Mouse (Mus musculus): ENCODE data around the gene Chd6. TPM values are rescaled to one million over a fixed set of nuclear protein-coding genes. Genes with fewer than 3 reads are reported as not detected.

Gene Chd6
- polyA plus RNA-seq, 1 experiment from 2014 or later = 8.3 TPM

DNA sequence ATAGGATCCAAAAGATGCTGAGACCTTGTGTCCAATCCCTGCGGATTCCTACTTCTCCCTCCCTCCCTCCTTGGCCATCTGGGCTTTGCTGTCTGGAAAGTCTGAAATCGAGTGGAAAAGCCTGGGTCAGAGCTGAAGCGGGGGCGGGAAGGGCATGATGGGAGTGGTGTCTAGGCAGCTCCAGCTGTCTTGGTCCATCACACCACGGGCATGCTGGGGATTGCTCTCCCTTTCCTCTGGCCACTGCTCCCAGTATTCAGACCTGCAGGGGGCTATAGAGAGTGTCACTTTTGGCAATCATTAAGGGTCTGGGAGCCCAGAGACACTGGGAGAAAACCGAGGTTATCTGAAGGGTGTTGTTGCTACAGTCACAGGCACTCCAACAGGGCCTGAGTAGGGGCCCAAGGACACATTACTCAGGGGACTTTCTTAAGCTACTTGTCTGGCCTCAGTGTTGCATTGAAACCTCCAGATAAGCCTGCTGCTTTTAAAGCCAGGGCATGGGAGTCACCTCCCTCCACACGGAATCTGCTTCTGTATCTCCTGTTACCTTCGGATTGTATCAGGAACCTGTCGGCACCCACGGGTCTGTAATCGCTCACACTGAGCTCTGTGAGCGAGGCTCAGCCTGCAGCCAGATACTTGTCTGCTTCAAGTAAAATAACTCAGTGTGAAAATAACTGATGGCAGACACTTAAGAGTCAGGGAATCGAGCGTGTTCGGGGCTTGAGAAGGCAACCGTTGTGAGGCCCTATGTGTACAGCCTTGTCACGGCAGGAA is 167.8 kb downstream of the Chd6 start:
- no peak overlapping the region for H3K4me3 ChIP-seq
- WGBS (ENCODE audit: insufficient replicate concordance) = 59% methylated on average over 17 of the region's 17 CpGs
- no peaks in the 10 kb centered on the region; the same call in 1 of the 2 replicates for H3K36me3 ChIP-seq
- peaks cover 1% of the 10 kb centered on the region; the same call in 1 of the 2 replicates for H3K27me3 ChIP-seq (replicated peaks)
- no peak for ATAC-seq
- H3K4me2 ChIP-seq = no peak overlapping the region
- H3K9me3 ChIP-seq (replicated peaks) = no peaks in the 10 kb centered on the region
- H3K27ac ChIP-seq = no peak overlapping the region
- H3K4me1 ChIP-seq = no peaks in the 10 kb centered on the region
- H3K9ac ChIP-seq = no peak overlapping the region

DNA sequence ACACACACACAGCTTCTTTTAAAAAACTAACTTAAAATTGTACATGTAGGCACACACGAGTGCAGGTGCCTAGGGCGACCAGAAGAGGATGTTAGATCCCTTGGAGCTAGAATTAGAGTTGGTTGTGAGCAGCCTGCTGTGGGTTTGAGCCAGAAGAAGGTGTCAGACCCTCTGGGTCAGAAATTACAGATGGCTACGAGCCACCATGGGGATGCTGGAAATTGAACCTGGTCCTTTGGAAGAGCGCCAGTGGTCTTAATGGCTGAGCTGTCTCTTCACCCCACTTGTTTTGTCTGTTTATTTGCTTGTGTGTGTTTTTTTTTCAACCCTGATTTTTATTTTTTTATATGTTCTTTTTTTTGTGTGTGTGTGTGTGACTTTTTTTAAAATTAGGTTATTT is 174.4 kb downstream of the Chd6 start:
- no peaks in the 10 kb centered on the region for H3K4me1 ChIP-seq
- no peaks in the 10 kb centered on the region for H3K9me3 ChIP-seq (replicated peaks)
- WGBS (ENCODE audit: insufficient replicate concordance) = 72% methylated on average over 4 of the region's 4 CpGs
- no peaks in the 10 kb centered on the region for H3K36me3 ChIP-seq
- H3K4me3 ChIP-seq = no peak overlapping the region
- H3K27me3 ChIP-seq (replicated peaks) = peaks cover 6% of the 10 kb centered on the region; the same call in 1 of the 2 replicates
- no peak overlapping the region for H3K27ac ChIP-seq
- H3K9ac ChIP-seq = no peak overlapping the region
- no peak for ATAC-seq
- H3K4me2 ChIP-seq = no peak overlapping the region

GRCm38 (mm10) chr2:160933890-160934289 is 175.0 kb downstream of the Chd6 start:
- Histone ChIP-seq H3K36me3 (no peaks in the 10 kb centered on the region), H3K27ac (no peak overlapping the region), H3K4me2 (no peak overlapping the region), H3K27me3 (replicated peaks) (peaks cover 6% of the 10 kb centered on the region; the same call in 1 of the 2 replicates), H3K4me1 (no peaks in the 10 kb centered on the region), H3K9ac (no peak overlapping the region), H3K4me3 (no peak overlapping the region), H3K9me3 (replicated peaks) (no peaks in the 10 kb centered on the region)
- no peak for ATAC-seq
- 39% methylated on average over 5 of the region's 5 CpGs for WGBS (ENCODE audit: insufficient replicate concordance)

DNA sequence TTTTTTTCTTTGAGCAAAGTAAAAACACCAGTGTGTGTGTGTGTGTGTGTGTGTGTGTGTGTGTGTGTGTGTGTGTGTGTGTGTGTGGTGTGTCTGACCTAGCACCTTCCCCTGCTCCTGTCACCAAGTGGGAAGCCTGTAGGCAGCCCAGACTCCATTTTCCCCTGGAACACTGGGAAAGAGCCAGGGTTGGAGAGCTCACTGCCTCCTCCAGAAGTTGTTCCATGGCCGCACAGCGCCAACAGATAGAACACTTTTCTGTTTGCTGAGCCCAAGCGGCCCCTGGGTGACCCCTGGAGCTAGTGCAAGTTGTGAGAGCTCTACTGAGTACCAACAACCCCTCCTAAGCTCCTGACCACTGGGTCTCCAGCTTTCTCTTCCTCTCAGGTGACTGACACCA is 175.9 kb downstream of the Chd6 start:
- Histone ChIP-seq H3K9me3 (replicated peaks) (no peaks in the 10 kb centered on the region), H3K27me3 (replicated peaks) (peaks cover 6% of the 10 kb centered on the region; the same call in 1 of the 2 replicates), H3K27ac (no peak overlapping the region), H3K4me2 (no peak overlapping the region), H3K4me3 (no peak overlapping the region), H3K4me1 (no peaks in the 10 kb centered on the region), H3K9ac (no peak overlapping the region), H3K36me3 (no peaks in the 10 kb centered on the region)
- ATAC-seq = no peak
- 67% methylated on average over 3 of the region's 3 CpGs for WGBS (ENCODE audit: insufficient replicate concordance)

DNA sequence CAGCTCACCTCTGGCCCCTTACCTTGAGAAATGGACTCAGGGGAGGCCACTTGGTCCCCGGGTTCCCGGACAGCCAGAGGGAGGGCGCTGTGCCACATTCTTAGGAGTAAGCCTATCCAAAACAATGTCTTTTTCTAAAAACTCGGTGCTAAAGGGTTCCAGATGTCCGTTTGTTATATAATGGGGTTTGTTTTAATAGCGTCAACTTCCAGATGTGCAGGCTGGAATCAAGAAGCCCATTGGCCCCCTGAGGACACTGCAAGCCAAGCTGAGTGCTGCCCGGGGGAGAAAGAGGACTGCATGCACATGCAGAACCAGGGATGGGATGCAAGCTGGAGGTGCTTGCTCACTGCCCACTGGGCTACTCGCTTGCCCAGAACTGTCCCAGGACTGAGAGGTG is 176.6 kb downstream of the Chd6 start:
- Histone ChIP-seq H3K4me1 (no peaks in the 10 kb centered on the region), H3K4me3 (no peak overlapping the region), H3K4me2 (no peak overlapping the region), H3K9ac (no peak overlapping the region), H3K27me3 (replicated peaks) (peaks cover 6% of the 10 kb centered on the region; the same call in 1 of the 2 replicates), H3K9me3 (replicated peaks) (no peaks in the 10 kb centered on the region), H3K36me3 (no peaks in the 10 kb centered on the region), H3K27ac (no peak overlapping the region)
- ATAC-seq = no peak
- 63% methylated on average over 8 of the region's 8 CpGs for WGBS (ENCODE audit: insufficient replicate concordance)

GRCm38 (mm10) chr2:160931378-160931777 is 177.5 kb downstream of the Chd6 start:
- Histone ChIP-seq H3K27me3 (replicated peaks) (peaks cover 6% of the 10 kb centered on the region; the same call in 1 of the 2 replicates), H3K4me1 (no peaks in the 10 kb centered on the region), H3K4me3 (no peak overlapping the region), H3K36me3 (no peaks in the 10 kb centered on the region), H3K9ac (no peak overlapping the region), H3K27ac (no peak overlapping the region), H3K4me2 (no peak overlapping the region), H3K9me3 (replicated peaks) (no peaks in the 10 kb centered on the region)
- ATAC-seq = no peak
- WGBS (ENCODE audit: insufficient replicate concordance) = 75% methylated on average over 5 of the region's 5 CpGs

DNA sequence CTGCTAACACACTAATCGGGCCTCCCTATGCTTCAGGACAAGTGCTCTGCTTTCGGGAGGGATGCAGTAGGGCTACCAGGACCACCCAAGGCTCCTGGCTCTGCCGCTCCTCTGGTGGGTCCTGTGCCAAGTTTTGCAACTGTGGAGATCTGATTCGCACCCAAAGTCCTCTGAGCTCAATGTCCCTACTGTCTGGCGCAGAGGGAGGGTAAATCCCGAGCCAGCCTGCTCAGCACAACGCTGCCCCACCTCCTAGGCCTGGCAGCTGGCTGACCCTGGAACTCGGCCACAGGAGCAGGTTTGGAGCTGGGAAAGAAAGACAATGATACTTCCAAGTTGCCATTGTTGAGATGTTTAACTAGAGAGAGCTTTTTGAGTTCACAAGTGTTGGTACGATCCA is 183.7 kb downstream of the Chd6 start:
- Histone ChIP-seq H3K36me3 (no peaks in the 10 kb centered on the region), H3K27ac (no peak overlapping the region), H3K4me2 (no peak overlapping the region), H3K9me3 (replicated peaks) (no peaks in the 10 kb centered on the region), H3K27me3 (replicated peaks) (0 out of 2 replicates have a peak, but pooled peaks cover 9% of the 10 kb centered on the region), H3K9ac (no peak overlapping the region), H3K4me3 (no peak overlapping the region), H3K4me1 (no peaks in the 10 kb centered on the region)
- WGBS (ENCODE audit: insufficient replicate concordance) = 65% methylated on average over 9 of the region's 9 CpGs
- ATAC-seq = no peak

DNA sequence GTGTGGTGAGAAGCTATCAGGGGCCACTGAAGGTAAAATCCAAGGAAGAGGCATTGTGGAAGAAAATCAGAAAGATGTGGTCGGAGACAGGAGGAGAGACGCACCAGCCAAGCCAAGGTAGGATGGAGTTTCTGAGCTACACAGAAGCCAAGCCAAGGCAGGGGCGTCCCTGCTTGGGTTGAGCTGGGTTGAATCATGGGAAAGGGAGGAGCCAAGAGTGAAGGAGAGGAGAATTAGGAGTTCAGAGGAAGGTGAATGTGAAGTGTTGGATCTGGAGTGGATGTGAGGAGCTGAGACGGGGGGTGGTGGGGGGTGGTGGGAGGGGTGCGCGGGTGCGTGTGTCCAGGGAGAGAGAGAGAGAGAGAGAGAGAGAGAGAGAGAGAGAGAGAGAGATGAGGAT is 187.6 kb downstream of the Chd6 start:
- Histone ChIP-seq H3K36me3 (no peaks in the 10 kb centered on the region), H3K27ac (no peak overlapping the region), H3K4me1 (no peaks in the 10 kb centered on the region), H3K9ac (no peak overlapping the region), H3K4me2 (no peak overlapping the region), H3K9me3 (replicated peaks) (no peaks in the 10 kb centered on the region), H3K27me3 (replicated peaks) (0 out of 2 replicates have a peak, but pooled peaks cover 18% of the 10 kb centered on the region), H3K4me3 (no peak overlapping the region)
- no peak for ATAC-seq
- WGBS (ENCODE audit: insufficient replicate concordance) = 74% methylated on average over 7 of the region's 7 CpGs

DNA sequence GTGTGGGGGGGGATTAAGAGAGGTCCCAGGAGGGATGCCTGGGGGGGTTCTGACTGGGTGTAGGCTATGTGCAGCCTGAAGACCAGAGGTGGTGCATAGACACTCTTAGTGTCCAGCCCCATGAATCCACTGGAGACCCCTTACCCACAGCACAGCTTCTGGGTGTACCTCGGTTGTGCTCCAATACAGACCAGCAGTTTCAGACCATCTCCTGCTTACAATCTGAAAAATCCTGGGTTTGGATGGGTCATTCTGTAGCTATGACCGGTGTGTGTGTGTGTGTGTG is 190.0 kb downstream of the Chd6 start:
- no peaks in the 10 kb centered on the region for H3K9me3 ChIP-seq (replicated peaks)
- peaks cover 34% of the 10 kb centered on the region for H3K27me3 ChIP-seq (replicated peaks)
- 84% methylated on average over 2 of the region's 2 CpGs for WGBS (ENCODE audit: insufficient replicate concordance)
- no peak for ATAC-seq
- no peak overlapping the region for H3K9ac ChIP-seq
- H3K4me2 ChIP-seq = no peak overlapping the region
- no peaks in the 10 kb centered on the region for H3K36me3 ChIP-seq
- no peak overlapping the region for H3K27ac ChIP-seq
- no peak overlapping the region for H3K4me3 ChIP-seq
- H3K4me1 ChIP-seq = 0 out of 2 replicates have a peak, but pooled peaks cover 3% of the 10 kb centered on the region

- 55% methylated on average over 8 of the region's 8 CpGs for WGBS (ENCODE audit: insufficient replicate concordance)
- Histone ChIP-seq H3K9ac (no peak overlapping the region), H3K27me3 (replicated peaks) (peaks cover 40% of the 10 kb centered on the region), H3K36me3 (no peaks in the 10 kb centered on the region), H3K4me1 (0 out of 2 replicates have a peak, but pooled peaks cover 3% of the 10 kb centered on the region), H3K27ac (no peak overlapping the region), H3K4me3 (no peak overlapping the region), H3K9me3 (replicated peaks) (no peaks in the 10 kb centered on the region), H3K4me2 (no peak overlapping the region)
- ATAC-seq = no peak
Observed at GRCm38 (mm10) chr2:160918154-160918929, 190.5 kb downstream of the Chd6 start.

DNA sequence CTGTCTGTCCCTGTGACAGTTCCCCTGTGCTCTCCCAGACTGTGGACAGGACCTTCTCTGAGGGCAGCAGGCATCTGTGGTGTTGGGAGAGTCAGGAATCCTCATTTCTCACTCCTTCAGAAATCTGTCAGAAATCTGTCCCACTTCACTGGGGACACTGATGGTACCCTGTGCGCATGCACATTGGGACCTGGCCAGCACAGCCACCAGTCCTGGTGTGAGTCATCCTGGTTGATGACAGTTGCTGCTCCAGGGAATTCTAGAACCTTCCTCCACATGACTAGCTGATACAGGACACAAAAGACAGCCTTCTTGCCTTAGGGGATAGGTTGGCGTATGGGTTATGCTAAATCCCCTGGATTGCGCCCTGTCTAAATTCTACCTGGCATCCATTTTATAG is 191.6 kb downstream of the Chd6 start:
- H3K4me3 ChIP-seq = no peak overlapping the region
- H3K27me3 ChIP-seq (replicated peaks) = peaks cover 50% of the 10 kb centered on the region
- WGBS (ENCODE audit: insufficient replicate concordance) = 86% methylated on average over 3 of the region's 3 CpGs
- H3K36me3 ChIP-seq = no peaks in the 10 kb centered on the region
- H3K9ac ChIP-seq = no peak overlapping the region
- no peak overlapping the region for H3K27ac ChIP-seq
- 0 out of 2 replicates have a peak, but pooled peaks cover 3% of the 10 kb centered on the region for H3K4me1 ChIP-seq
- no peak overlapping the region for H3K4me2 ChIP-seq
- H3K9me3 ChIP-seq (replicated peaks) = no peaks in the 10 kb centered on the region
- ATAC-seq = no peak

DNA sequence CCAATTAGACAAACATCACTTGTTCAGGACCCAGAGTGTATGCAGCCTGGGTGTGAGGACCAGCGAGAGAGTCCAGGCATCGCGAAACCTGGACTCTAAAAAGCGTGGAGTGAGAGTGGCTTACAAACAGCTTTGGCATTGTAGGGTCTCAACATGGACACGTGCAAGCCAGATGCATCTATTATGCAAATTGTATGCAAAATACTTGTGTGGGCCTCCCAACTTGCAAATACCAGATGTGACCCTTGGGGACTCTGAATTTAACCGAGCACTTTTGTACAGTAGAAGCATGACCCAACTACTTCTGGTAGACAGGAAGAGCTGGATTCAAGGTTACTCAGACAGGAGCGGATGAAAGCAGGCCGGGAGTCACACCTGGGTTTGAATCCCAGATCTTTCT is 192.2 kb downstream of the Chd6 start:
- Histone ChIP-seq H3K36me3 (no peaks in the 10 kb centered on the region), H3K4me2 (no peak overlapping the region), H3K9ac (no peak overlapping the region), H3K27me3 (replicated peaks) (peaks cover 56% of the 10 kb centered on the region), H3K4me1 (0 out of 2 replicates have a peak, but pooled peaks cover 5% of the 10 kb centered on the region), H3K4me3 (no peak overlapping the region), H3K9me3 (replicated peaks) (no peaks in the 10 kb centered on the region), H3K27ac (no peak overlapping the region)
- WGBS (ENCODE audit: insufficient replicate concordance) = 68% methylated on average over 8 of the region's 8 CpGs
- ATAC-seq = no peak

All from liver, embryonic 12.5 days (tissue).